Mouse (Mus musculus) cerebellum, adult 18-20 months (tissue): ENCODE measurements around the gene Fnbp4.

Source experiments
- DNase-seq, 2 experiments: peaks; one replicate each; pipeline ENCODE4 v3.0.0; 2021

Fnbp4 gene

DNA sequence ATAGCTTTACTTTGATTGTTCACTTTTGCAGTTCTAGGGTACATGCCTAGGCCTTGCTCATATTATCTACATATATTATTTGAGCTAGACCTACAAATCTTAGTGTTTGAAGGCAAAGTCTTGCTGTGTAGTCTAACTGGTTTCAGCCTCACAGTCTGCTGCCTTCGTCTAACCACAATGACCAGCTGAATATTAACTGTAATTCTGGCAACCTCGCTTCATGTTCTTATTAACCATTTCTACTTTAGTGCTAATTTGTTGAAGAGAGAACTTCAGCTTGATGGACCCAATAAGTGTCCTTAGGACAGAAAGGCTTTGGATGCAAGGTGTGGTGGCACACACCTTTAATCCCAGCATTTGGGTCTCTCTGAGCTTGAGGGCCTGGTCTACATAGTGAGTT lies 43.0 kb downstream of the Fnbp4 start:
- DNase-seq, result no peak

DNA sequence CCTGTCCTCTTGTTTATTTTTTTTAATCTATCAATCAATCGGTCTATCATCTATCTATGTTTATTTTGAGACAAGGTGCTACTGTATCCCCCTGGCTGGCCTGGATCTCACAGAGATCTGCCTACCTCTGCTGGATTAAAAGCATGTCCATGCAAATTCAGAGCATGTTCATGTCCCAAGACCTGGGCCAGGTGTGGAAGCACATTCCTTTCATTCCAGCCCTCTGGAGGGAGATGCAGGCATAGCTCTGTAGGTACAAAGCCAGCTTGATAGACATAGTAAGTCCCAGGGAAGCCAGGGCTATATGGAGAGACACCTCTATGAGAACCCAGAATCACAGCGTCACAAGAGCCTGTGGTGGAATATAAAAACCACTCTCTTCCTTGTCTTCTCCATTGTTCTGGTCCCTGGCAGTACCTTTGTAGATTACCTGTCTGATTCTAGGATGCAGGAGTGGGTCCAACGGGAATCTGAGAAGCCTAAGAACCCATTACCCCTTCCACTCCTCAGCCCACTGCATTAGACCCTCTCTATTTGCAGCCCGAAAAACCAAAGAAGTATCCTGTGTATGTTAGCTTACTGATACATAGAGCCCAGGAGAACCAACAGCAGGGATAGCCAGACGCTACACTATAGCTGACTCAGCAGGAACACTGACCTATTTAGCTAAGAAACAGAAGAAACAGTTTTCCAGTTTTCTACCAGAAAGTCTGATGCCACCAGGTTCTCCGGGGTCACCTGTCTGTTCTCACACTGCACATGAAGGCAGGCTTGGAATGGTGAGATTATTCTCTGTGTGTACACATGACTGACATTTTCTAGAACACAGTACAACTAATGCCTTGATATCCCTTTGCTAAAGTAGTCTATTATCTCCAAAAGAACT lies 63.3 kb downstream of the Fnbp4 start:
- DNase-seq, result peak; percentile 54 to 55

- DNase-seq, result no peak
Observed at GRCm38 (mm10) chr2:90810751-90811150, 65.6 kb downstream of the Fnbp4 start.

DNA sequence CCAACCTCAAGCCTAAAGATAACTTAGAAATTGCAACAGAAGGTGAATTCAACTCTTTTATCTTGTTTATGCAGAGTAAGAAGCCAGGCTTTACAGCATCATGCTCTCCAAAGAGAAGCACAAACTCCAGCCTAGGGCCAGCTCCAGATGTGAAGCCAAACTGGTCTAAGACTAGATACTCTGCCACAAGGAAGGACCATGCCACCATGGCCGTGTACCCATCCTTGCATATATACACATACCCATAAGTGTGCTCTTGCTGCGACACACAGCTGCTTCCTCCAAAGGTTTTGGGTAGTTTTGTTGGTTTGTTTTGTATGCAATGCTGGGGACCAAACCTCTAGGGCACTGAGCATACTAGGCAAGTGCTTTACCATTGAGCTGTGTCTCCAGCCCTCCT lies 70.1 kb downstream of the Fnbp4 start:
- no peak for DNase-seq

DNA sequence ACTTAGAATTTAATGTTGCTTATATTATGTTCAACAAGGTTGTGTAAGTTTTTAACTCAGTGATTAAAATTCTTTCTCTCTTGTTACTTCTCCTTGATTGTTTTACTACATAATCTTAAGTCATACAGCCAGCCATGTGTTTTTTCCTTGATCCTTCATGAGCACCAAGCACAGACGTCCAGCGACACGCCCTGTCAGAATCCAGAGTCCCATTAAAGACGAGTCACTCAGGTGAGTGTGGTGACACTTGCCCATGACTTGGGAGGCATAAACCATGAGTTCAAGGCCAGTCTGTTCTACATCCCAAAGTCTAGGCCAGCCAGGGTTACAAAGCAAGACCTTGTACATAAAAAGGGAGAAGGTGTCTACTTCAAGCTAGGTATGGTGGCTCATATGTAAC lies 71.0 kb downstream of the Fnbp4 start:
- DNase-seq, result no peak

- no peak for DNase-seq
Observed at GRCm38 (mm10) chr2:90818710-90819109, 73.5 kb downstream of the Fnbp4 start.

GRCm38 (mm10) chr2:90820894-90821293 lies 75.7 kb downstream of the Fnbp4 start:
- DNase-seq, result no peak

GRCm38 (mm10) chr2:90822978-90823377 lies 77.8 kb downstream of the Fnbp4 start:
- no peak for DNase-seq

- DNase-seq, result peak; percentile 92 to 95
Observed at GRCm38 (mm10) chr2:90823781-90824180, 78.6 kb downstream of the Fnbp4 start.

GRCm38 (mm10) chr2:90824528-90824927 lies 79.4 kb downstream of the Fnbp4 start:
- peak; percentile 23 to 39 for DNase-seq

DNA sequence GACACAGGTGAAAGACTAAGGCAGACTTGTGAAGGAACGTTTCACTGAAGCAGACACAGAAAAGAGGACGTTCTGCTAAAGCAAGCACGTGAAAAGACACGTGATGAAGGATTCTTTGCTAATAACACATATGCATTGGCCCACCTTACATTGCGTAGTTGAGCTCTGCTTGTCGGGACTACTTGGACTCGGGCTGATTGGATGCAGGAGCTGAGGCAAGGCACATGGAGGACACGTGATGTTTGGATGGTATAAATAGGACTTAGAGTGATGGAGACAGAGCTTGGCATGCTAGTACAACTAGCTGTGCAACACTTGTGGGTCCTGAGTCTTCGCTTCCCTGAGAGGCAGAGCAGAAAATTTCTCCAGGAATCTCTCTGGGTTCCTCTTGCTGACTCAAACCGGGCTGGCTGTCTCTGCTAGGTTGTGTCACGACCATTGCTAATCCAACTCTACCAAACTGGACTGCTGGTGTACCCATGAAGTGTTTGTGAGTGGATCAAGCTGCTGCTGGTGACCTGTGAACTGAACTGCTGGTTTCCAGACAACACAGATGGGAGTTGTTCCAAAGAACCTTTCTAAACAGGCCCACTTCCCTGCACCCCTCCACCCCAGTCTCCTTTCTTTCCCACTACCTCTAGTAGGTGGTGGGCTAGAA lies 80.5 kb downstream of the Fnbp4 start:
- DNase-seq, result peak in 1 of 2 experiments; percentile 29

GRCm38 (mm10) chr2:90828739-90829138 lies 83.6 kb downstream of the Fnbp4 start:
- DNase-seq, result peak; percentile 54 to 68
